Mouse (Mus musculus): ENCODE results near the gene Hsf2bp.

Gene Hsf2bp

DNA sequence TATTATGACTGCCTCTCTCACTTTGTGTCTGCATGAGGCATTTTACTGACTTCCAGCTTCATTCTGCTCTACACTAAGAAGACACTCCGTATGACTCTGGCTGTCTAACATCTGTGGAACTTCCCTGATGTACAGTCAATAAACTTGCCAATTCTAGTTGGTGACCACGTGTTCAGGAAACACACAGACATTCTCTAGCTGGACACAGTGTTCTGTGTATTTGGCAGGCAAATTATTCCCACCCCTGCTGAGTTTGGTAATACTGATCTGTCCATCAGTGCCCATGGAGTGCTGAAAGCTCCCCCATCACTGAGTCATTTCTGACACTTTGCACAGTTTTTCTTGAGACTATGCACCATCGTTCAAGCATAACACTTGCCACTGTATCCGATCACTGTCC lies 56.3 kb downstream of the Hsf2bp start:
- no peak for DNase-seq

DNA sequence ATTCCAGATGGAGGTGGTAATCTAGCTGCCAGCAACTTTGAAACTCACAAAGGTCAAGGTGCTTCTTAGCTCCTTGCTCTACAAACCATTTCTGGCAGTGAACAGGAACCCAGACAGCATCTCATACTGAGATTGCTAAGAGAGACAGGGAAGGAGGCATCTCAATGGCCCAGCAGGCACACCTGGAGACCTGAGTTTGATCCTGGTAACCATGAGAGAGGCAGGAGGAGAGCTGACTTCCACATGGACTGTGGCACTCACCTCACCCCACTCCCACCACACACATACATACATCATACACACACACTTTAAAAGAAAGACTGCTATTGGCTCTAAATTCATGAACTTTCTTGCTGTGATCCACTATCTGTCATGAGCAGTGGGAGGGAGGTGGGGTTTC lies 59.0 kb downstream of the Hsf2bp start:
- DNase-seq = no peak

DNA sequence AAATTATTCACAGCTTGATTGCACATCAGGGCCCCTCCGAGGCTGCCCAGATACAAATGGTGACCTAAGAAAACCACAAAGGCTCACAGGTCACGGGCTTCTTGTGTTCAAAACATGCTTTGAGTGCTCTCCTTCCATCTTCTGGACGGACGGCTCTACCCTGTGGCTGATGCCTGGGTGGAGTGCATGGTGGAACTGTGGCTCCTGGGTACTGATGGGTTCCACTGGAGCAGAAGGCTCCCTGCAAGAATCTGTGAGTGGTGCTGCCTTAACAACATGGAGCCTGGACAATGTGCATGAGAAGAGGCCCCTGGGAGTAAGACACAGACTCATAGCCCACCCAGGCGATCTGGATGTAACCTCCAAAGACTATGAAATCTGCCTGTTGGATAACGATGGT lies 59.6 kb downstream of the Hsf2bp start:
- no peak for DNase-seq

DNA sequence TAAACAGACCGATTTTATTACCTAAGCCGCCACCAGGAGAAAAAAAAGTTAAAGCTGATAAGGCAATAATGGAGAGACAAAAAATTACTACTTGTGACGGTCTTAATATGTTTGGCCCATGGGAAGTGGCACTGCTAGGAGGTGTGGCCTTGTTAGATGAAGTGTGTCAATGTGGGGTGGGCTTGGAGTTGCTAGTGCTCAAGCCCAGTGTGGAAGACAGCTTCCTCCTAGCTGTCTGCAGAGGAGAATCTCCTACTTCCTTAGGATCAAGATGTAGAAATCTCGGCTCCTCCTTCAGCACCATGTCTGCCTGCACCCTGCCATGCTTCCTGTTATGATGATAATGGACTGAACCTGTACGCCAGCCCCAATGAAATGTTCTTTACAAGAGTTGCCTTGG lies 61.5 kb downstream of the Hsf2bp start:
- DNase-seq = no peak

DNA sequence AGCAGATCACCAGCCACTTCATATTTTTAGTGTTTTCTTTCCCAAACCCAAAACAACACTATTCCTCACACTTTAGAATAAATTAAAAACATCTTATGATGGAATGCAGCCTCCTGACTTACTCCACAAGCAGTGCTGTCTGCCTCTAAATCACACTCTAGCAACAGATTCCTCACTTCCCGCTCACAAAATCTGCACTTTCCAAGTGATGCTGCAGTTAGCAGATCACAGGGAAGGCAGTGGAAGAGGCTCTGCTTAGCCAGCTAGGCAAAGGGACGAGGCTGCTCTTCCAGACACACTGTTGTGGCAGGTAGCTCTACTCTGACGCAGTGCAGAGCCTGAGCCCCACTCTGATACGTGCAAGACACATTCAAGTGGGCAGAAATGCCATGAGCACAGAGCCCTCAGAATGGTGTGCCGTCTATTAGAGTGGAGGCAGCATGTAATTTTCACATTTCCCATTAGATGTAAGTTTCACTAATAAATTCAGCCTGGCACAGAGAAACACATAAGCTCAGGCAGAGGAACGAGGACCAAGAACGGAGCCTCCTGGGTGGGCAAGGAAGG lies 62.4 kb downstream of the Hsf2bp start:
- DNase-seq = no peak

DNA sequence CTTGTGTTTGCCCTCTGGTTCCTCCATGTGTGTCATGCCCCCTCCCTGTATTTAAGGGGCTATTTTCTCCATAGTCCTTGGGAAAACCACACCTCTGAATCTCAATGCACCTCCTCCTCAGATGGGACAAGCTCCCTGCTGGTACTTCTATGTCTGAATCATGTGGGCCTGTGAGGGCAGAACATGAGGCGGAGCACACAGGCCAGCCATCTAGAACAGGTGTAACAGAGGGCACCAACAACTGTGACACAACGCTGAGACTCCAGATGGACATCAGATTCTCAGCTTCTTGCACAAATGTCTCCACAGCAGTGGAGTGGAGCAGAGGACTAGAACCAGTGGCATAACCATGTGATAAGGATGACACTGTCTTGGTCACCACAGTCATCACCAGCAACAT lies 65.3 kb downstream of the Hsf2bp start:
- no peak for DNase-seq

DNA sequence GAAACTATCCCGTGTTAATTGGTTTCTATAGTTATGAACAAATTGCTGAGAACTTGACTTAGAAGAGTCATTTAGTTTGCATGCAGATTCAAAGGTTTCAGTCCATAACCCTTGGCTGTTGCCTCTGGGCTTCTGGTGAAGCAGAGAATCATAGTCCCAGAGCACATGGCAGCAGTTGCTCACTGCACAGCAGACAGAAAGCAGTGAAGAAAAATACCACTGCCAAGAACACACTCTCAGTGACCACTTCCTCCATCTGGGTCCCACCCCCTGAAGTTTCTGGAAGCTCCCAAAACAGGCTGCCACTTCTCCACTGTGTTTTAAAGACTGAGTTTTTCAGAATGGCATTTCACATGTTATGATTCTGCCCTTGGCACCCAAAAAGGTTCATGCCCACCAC lies 67.3 kb downstream of the Hsf2bp start:
- no peak for DNase-seq

DNA sequence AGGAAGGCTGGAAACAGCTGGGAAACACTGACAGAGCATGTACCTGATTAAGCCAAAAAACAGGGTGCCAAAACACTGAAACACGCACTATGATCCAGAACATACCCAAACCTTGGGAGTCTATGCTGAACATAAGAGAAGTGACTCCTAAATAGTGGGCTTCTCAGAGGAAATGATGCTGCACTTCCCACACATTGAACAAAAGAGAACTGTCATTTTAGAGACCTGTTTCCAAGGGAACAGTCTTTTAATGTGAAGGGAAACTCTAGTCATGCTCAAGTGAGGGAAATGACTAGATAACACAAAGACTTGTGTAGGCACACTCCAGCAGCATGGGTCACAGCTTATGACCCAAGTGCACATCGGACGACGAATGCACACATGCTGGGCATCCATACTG lies 68.8 kb downstream of the Hsf2bp start:
- DNase-seq = no peak

DNA sequence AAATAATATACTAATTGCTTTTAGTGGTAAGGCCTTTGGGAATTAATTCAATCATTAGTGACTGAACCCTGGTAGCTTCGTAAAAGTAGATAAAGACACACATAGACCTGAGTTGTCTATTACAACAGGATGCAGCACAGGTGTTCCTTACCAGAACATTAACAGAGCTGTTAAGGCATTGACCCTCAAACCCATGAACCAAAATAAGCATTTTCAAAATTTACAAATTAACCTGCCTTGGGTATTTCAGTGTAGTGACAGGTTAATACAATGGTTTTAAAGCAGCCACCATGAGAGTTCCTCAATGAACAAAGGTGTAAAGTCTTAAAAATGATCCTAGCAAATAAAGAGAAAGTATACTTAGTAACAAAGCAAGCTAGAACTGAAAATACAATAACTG lies 69.6 kb downstream of the Hsf2bp start:
- no peak for DNase-seq

DNA sequence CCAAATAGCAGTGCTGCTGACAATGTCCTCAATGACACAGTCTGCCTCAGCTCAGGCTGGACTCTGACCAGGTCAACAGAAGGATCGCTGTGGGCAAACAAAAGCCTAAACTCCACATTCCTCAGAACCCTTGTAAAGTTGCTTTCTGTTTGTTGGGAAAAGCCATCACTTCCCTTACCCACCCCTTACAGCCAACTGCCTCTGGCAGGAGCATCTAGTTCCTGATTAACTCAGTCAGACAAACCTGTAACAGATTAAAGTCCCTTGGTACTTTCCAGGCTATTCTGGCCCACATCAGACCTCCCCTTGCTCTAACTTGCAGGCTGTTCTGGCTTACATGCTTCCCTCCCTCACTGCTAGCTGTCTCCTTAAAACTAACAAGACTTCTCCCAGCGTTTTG lies 70.5 kb downstream of the Hsf2bp start:
- no peak for DNase-seq

DNA sequence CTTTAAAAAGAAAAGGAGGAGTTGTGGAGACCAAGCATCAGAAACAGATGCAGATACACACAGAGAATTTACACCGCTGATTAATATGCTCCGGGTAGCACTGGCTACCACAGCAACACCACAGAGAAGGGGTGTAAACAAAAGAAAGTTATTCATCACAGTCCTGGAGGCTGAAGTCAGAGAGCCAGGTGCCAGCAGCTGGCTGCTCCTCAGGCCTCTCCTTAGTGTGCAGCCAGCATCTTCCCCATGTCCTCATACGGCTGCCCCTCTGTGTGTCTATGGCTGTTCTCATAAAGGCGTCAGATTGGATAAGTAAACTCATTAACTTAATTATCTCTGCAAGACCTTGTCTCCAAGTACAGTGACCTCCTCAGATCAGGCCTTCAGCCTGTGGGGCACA lies 73.2 kb downstream of the Hsf2bp start:
- DNase-seq = no peak

DNA sequence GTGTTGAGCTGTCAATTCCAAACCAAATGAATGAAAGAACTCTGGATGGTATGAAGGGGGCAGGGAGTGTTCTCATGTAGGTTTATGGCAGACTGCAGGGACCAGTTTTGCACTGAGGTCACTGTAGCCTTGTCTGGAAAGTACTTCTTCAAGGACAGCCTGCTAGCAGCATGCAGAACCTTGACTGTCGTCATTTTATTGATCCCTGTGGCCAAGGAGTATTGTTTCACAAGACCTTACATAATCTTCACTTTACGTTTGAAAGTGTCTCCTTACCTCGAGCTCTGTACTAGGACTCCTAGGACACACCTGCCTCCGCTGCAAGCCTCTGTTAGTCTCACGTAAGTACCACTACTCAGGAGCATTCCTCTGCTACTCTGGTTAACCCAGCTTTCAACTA lies 73.9 kb downstream of the Hsf2bp start:
- no peak for DNase-seq

DNA sequence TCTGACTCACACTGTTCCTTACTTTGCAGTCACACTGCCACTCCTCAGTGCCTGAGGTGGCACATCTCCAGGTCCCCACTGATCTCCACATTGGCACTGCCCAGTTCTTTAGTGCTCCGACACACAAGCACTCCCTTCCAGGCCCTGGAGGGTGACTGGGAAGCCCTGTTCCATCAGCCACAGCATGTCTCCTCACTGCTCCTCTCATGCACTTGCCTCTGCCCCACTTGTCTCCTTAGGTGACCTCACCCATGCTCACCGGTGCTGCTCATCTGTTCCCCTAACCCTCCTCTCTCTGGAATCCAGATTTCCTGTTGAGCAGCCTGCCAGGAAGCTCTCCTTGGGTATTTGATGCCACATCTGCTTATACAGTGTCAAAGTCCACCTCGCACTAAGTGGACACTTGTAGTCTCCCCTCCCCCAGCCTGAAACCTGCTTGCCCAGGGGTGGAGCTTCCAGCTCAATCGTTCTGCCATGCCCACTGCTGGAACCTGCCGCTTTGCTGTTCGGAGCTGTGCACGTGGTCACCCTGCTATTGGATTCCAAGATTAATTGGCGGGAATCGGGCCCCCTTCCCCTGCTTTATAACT lies 81.5 kb downstream of the Hsf2bp start:
- no peak for DNase-seq

DNA sequence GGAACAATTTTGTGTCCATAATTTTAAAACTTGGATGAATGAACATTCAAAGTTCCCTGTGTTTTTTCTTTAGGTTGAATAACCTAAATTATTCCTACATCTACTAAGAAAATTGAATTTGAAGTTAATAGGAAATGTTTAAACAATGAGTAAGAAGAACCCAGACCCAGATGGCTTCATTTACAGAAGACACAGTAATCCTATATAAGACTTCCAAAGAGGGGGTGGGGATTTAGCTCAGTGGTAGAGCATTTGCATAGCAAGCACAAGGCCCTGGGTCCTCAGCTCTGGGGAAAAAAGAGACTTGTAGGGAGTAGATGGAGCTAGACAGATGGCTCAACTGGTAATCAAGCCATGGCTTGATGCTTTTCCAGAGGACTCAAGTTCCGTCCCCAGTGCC lies 87.1 kb downstream of the Hsf2bp start:
- no peak for DNase-seq

DNA sequence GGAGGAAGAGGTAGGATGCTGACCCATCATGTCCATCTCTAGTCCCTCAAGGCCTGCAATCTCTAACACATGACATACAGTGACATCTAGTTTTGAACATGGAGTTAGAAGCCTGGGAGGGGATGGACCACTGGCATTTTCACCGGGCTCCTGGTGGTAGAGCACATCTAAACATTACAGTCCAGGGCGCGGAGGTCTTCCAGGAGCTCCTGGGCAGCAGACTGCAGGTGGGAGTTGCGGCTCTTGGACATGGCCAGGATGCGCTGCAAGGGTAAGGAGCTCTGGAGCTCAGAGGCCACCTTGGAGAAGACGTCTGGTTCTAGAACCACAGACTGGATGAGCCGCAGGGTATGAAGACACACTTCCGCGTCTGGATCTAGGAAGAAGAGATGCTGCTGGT lies 89.7 kb downstream of the Hsf2bp start:
- no peak for DNase-seq

DNA sequence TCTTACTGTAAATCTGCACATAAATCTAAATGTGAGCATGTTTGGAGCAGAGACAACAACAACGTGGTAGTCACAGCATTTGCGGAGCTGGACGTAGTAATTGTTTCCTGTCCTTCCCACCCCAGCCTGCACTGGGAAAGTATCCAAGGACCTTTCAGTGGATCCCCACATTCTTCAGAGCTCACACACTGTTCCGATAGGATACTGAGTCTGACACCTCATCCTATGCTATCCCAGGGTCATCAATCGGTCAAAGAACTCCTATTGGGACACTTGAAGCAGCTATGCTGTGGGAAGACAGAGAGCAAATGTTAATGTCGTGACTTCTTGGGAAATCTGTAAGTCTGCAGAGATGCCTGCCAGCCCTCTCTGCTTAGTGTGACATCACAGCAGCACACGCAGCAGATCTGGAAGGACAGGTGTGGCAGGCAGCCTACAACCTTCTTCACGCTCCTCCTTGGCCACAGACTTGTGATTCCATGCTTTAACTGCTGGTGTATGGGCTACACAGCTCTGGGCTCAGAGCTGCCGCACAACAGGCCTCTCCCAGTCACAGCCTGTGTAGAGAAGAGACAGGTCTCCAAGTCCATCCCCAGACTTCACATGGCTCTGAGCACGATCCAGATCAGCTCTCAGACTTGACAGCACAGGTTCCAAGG lies 92.1 kb downstream of the Hsf2bp start:
- no peak for DNase-seq

DNA sequence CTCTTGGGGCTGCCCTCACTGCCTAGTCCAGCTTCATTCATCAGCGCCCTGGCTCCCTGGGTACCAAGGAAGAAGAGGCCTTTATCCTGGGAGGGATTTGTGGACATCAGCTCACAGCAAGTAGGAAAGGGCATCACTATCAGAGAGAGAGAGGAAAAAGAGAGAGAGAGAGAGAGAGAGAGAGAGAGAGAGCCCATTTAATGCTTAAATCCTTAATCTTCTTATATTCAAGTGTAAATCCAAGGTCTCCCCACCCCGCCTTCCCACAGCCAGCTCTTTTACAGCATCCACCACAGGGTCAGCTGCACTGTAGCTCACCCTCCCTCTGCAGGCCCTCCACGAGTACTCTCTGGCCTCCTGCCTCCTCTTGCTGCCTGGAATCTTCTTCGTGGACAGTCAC lies 94.5 kb downstream of the Hsf2bp start:
- DNase-seq = no peak

DNA sequence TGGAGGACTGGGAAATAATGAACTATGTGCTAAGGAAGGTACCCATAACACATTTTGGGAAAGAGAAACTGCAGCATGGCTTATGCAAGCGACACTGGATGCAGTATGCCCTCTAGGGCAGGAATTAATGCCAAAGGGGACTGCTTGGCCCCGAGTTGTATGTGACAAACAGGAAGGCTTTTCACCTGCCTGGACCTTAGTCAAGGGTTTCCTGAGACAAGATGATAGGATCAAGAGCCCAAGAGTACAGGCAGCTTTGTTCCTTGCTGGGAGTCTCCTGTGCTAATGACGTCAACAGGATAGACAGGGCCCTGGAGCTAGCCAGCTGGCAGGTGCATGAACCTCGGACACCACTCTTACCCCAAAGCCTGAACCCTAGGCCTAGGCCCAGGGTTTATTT lies 95.5 kb downstream of the Hsf2bp start:
- no peak for DNase-seq

DNA sequence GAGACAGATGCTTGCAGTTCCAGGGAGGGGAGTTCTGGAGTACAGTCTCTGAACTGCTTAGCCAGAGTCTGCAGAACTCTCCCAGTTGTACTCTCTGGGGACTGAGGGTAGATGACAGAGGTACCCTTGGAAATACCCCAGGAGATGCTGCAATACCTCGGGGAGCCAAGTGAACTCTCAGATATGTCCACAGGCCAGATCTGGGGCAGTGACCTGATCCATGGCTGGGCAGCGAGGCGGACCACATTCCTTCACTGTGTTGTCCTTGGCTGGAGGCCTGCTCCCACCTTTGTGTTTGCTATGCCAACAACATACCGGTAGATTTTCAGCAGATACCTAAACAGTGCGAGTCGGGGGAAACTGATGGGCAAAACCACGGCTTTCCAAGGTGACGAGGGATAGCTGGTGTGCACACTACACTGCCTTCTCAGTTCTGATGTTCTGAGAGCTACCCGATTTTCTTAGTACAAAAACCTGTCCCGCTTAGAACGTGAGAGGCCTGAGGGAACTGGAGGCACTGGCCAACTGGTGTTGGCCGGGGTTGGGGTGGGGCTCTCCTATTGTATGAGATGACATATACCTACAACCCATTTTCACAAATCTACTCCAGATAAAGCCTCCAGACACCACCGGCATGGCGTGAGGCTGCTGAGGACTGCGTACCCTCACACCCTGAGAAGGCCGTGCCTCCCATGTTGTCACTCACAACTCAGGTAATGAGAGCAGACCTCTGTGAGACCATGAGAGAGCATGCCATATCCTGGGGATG lies 96.7 kb downstream of the Hsf2bp start:
- no peak for DNase-seq

DNA sequence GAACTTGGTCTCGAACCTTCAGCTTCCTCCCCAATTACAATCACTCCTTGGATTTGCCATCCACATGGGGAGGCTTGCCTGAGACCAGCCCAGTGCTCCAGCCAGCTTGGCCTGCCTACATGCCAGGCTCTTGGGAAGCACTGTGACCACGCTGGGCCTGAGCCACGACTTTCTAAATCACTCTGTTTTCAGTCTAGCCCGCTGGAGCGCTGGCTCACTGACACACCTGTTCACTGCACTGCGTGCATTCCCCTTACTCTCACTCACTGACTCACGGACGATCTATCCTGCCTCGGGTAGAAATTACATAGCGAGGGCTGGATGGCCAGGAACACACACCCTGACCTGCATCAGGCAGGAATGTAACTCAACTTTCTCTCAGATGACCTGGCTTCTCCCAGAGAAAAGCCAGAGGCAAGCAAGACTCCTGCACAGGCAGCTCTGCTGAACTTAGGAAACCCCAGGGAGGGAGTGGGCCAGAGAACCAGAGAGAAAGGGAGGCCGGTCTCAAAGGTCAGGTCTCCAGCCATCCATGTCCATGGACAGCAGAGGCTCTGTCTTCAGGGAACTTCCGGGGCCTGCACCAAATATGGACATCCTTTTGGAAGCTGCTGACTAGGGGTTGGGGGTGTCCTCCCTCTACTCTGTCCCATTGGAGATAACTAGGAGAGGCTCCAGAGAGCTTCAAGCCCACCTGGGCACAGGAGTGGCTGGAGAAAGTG lies 97.4 kb downstream of the Hsf2bp start:
- DNase-seq = no peak

DNA sequence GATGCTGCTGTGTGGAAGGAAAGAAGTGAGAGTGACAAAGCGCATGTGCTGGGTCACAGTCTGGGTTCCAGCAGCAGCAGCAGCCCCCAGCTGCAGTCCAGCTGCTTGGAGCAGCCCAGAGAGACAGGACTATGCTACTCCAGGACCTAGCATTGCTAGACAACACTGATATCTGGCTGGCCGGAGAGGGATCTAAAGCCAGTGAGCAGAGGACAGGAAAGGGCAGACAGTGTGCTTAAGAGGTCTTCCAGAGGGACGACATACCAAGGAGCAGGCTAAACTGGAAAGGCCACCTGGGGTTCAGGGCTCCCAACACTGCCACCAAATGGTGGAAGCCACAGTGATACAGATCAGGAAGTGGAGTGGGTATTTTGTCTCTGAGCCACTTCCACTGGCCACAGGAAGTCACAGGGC lies 99.0 kb downstream of the Hsf2bp start:
- no peak for DNase-seq

DNA sequence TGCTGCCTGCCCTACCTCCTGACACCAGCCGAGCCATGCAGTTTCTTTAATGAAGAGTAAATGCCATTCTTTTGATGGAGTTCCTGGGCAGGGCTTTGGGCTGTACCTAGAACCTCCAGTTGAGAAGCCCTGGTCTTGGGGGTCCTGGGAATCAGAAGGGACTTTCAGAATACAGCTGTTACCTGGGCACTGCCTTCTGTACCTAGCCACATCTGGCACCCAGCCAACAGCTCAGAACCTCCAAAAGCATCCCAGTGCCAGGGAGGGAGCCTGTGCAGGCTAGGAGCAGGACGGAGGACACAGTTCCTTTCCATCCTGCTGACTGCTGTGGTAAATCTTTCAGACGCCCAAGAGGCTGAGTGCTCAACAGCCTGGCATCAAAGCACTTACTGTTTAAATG lies 100.3 kb downstream of the Hsf2bp start:
- DNase-seq = no peak

DNA sequence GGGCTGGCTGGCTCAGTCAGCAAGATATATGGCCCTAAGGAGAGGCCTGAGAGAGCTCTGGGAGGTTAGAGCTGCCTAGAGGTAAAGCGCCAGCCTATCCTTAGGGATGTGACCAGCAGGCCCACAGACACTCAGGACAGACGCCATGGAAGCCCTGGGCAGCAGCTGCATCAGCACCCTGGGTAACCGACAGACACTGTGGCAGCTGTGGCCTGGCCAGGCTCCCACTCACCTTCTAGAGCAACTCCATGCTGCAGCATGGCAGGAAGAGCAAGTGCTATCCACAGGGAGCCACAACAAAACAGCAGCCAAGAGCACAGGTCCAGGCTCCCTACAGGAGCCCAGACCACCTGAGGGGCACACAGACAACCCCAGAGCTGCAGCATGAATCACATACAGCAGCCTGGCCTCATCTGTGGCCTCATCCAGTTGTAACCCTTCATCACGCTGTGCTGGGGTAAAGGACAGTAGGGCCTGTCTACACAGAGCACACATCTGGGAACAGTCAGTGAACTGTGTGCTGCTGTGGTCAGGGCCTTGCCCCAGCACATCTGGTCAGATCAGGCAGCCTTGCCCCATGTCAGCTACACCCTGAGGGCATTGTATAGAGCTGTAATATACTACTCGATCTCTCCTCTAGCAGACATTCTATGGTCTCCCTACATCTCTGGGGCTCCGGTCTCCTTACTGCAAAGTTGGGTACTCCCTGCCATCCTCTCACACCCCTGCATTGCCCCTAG lies 100.9 kb downstream of the Hsf2bp start:
- DNase-seq = no peak
